Mouse (Mus musculus) megakaryocyte-erythroid progenitor cell, adult 5-6 weeks (primary cell): ENCODE results near the gene Sulf2. TPM values are rescaled to one million over a fixed set of nuclear protein-coding genes. Genes with fewer than 3 reads are reported as not detected.
"Not testable (repeated sequence)": the region's sequence is repeated elsewhere in the genome, so short reads cannot be mapped to it uniquely, and the experiment has no call there.

Experiments
- ATAC-seq: replicated peaks from 2 replicates; pipeline ENCODE4 v1.8.0; 2016; ENCODE audit warnings: mild to moderate bottlenecking, inconsistent platforms; ENCODE audit not compliant: severe bottlenecking, poor library complexity, low FRiP score, low TSS enrichment
- total RNA-seq, 2 experiments: library from RNA; stranded (forward) in 1 of 2; stranded (reverse) in 1 of 2; fragments of 200-1000, 215-1000 nt in 1 of 2; fragments of >200 nt in 1 of 2; fragmentation: Nextera tagmentation in 1 of 2; gene quantifications; 2 replicates each; pipeline ENCODE4 v1.2.3; 2014 to 2017

Sulf2 gene
- total RNA-seq (2014; fragmentation: Nextera tagmentation), result 0.25 TPM in 1 of 2 replicates, not detected in the other
- 0.42 and 2.3 TPM in 2 replicates for total RNA-seq (2017)

GRCm38 (mm10) chr2:166155454-166155815, at the start of gene Sulf2:
Gene Sulf2, minus strand, starts transcription at chr2:166155663.
- no peak for ATAC-seq

- ATAC-seq, result no peak
These were observed 48.7 kb upstream of the Sulf2 start for GRCm38 (mm10) chr2:166204174-166204573.

- no peak for ATAC-seq
These were observed 48.2 kb upstream of the Sulf2 start for GRCm38 (mm10) chr2:166203647-166204046.

GRCm38 (mm10) chr2:166197964-166198363, 42.5 kb upstream of the Sulf2 start:
- no peak for ATAC-seq

GRCm38 (mm10) chr2:166197064-166197463, 41.6 kb upstream of the Sulf2 start:
- no peak for ATAC-seq

GRCm38 (mm10) chr2:166196080-166196786, 40.8 kb upstream of the Sulf2 start:
- ATAC-seq, result no peak

GRCm38 (mm10) chr2:166195041-166195440, 39.6 kb upstream of the Sulf2 start:
- no peak for ATAC-seq

GRCm38 (mm10) chr2:166194112-166194758, 38.8 kb upstream of the Sulf2 start:
- ATAC-seq, result no peak

- ATAC-seq, result no peak
These were observed 38.0 kb upstream of the Sulf2 start for GRCm38 (mm10) chr2:166193509-166193908.

GRCm38 (mm10) chr2:166190816-166191215, 35.4 kb upstream of the Sulf2 start:
- ATAC-seq, result no peak

- no peak for ATAC-seq
These were observed 33.7 kb upstream of the Sulf2 start for GRCm38 (mm10) chr2:166189191-166189590.

GRCm38 (mm10) chr2:166187874-166188453, 32.5 kb upstream of the Sulf2 start:
- ATAC-seq, result not testable (repeated sequence)

GRCm38 (mm10) chr2:166187319-166187718, 31.9 kb upstream of the Sulf2 start:
- ATAC-seq, result not testable (repeated sequence)

- ATAC-seq, result no peak
These were observed 30.9 kb upstream of the Sulf2 start for GRCm38 (mm10) chr2:166186244-166186948.

- no peak for ATAC-seq
These were observed 30.3 kb upstream of the Sulf2 start for GRCm38 (mm10) chr2:166185768-166186167.

- ATAC-seq, result 0 out of 2 replicates have a peak, but pooled peaks have one; percentile 29
These were observed 29.0 kb upstream of the Sulf2 start for GRCm38 (mm10) chr2:166184417-166184816.

- no peak for ATAC-seq
These were observed 26.7 kb upstream of the Sulf2 start for GRCm38 (mm10) chr2:166182009-166182685.

- ATAC-seq, result no peak
These were observed 25.5 kb upstream of the Sulf2 start for GRCm38 (mm10) chr2:166180744-166181508.

GRCm38 (mm10) chr2:166180136-166180649, 24.7 kb upstream of the Sulf2 start:
- ATAC-seq, result no peak
